ENCODE assay signal across 1 mouse cellular context in the genomic region with DNA sequence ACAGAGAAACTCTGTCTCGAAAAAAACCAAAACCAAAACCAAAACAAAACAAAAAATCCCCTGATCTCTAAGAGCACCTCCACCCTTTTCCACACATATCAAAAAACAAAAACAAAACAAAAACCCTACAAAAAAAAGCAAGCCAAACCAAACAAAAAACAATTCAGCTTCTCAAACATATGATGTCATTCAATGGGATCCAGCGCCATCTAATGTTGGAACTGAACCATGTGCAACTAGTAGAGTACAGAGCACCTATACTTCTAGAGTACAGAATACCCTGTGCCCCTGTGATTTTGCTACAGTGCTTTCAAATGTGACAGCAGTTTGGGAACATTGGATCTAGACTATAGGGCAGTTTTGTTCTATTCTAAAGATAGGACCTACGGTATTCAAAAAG.
TF ChIP-seq lines count a peak whose summit lies in the region.

No protein-coding gene starts in this region.

TF ChIP-seq in ES-E14, 5 proteins besides CTCF, POLR2A, EP300 and RAD21:
- TF ChIP-seq ZNF384 (IDR thresholded peaks at IDR 0.05; ENCODE audit: low read depth, low read length) (no peak; the same call in 1 of the 2 replicates), CHD2 (IDR thresholded peaks at IDR 0.05; ENCODE audit: low read depth, low read length) (0 out of 2 replicates have a peak, but pooled peaks have one; percentile 15)
